Mouse (Mus musculus) layer of hippocampus, postnatal 14 days (tissue): ENCODE results near the gene Hoxc10. TPM values are rescaled to one million over a fixed set of nuclear protein-coding genes. Genes with fewer than 3 reads are reported as not detected.

ENCODE experiments used
- DNase-seq, 2 experiments: peaks; one replicate each; pipeline ENCODE4 v3.0.0; 2021 to 2022; ENCODE audit warnings: low spot score in 2 of 2, mixed read lengths in 1 of 2
- long read RNA-seq, 2 experiments: library from polyadenylated mRNA; stranded (forward); transcript quantifications; one replicate each; pipeline ENCODE4 v2.0.0; 2021
- total RNA-seq, 2 experiments: library from RNA; stranded (reverse); gene quantifications; 2 replicates each; pipeline ENCODE4 v1.2.3; 2021

Hoxc10 gene
- total RNA-seq = not detected
- long read RNA-seq, experiment 1 = 0 reads
- long read RNA-seq, experiment 2 = 0 reads

DNA sequence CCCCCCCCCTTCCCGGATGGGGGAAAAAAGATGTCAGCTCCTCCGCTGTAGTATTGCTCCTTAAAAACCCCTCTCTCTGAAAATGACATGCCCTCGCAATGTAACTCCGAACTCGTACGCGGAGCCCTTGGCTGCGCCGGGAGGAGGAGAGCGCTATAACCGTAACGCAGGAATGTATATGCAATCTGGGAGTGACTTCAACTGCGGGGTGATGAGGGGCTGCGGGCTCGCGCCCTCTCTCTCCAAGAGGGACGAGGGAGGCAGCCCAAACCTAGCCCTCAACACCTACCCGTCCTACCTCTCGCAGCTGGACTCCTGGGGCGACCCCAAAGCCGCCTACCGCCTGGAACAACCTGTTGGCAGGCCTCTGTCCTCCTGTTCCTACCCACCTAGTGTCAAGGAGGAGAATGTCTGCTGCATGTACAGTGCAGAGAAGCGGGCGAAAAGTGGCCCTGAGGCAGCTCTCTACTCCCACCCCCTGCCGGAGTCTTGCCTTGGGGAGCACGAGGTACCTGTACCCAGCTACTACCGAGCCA, at the start of gene Hoxc10:
Gene Hoxc10 (plus strand): TSS at position 21 of the 536 bp plus-strand sequence.
- DNase-seq = no peak

DNA sequence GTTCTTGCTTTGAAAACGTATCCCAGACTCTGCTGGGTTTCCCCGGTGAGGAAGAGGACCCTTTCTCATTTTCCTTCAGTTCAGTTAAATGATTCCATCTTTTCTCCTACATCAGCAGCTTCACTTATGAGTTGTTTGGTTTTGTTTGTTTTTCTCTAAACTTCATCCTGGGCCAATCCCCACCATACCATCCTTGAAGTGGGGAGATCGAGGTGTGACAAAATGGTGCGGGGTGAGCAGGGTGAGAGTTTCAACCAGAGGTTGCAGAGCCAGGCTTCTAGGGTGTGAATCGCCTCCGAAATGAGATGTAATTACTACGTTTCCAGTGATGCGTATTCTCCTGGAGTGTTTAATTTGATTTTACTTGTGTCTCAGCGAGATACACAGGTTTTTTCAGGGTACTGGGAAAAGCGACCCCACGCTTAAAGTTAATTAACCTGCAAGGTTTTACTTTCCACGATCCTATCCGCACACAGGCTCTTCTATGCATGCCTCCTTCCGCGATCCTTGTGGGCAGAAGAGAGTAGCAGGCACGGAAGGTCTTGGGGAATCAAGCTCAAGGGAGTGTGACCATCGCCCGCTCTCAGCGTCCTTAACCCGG, 48.5 kb upstream of the Hoxc10 start:
- no peak for DNase-seq

DNA sequence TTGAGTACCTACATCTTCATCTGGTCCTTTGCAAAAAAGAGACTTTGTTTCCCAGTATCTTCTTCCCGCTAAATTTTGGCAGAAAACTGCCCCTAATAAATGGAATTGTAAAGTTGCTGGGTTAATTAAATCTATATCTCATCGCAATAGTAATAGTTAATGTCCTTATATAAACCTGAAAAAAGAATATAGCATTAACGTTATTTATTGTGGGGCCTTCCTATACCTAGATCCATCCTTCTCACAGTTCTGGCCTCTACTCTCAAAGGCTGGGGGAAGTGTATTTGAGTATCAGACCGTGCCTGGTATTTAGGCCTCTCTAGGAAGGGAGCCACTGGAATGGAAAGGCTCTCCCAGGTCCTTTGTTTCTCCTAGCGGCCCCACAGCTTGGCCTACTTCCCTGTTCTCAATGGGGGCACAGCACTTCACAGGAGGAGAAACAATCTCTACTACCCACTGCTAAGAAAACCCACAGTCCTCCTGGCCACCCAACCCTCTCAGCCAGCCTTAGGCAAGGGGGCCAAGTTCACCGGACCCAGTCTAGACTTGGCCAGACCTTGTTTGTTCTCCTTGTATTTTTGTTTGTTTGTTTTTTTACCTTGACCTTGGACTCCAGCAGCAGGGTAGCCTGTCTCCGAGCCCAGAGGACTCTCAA, 47.9 kb upstream of the Hoxc10 start:
- DNase-seq = no peak

DNA sequence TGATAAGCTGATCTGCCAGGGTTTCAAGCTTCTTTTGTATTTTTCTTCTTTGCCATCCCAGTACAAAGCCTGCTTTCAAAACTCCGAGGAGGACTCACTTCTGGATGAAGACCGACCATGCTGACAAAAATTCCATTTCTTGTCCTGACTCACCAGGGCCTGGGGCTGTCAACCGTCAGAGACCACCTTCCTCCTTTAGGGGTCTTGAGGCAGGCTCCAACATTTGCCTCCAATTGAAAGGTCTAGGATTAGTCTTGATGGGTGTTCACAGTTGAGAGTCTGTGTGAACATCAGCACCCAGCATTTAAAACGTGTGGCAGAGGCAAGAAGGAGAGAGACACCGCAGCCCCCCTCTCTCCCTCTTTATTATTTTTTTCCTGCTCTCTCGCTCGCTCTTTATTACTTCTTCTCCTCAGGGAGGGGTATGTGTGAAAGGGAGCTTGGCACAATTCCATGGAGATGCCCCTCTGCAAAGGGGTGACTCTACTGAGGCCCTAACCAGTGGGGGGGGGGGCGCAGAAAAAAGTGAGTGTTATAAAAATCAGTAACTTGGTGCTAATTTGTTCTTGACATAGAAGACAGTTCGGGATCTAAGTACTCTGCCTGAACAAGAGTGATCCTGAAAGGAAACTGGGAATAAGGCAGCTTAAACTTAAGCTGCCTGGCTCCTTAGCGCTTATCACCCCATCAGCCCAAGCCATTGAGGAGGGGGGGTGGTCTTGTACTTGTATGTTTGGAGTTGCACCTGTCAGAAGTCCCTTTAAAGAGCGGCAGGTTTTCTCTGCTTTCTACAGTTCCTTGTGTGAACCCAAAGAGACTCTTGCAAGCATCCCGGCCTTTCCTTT, 47.0 kb upstream of the Hoxc10 start:
- no peak for DNase-seq

DNA sequence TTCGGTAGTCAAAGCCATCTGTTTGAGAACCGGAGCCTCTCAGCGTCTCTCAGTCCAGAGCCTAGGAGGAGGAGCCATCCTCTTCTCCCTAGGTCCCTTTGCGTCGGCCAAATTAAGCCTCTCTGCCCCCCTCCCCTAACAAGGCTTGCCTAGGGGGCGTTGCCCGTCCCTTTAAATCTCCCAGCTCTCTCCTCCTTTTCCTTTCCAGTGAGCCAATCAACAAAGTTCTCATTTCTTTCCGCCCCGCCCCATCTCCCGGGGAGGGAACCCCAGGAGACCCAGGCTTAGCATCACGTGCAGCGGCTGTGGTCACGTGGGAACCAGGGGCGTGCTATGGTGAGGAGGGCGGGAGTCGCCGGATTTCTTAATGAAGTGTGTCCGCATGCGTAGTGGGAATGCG, 46.0 kb upstream of the Hoxc10 start:
- DNase-seq = no peak

DNA sequence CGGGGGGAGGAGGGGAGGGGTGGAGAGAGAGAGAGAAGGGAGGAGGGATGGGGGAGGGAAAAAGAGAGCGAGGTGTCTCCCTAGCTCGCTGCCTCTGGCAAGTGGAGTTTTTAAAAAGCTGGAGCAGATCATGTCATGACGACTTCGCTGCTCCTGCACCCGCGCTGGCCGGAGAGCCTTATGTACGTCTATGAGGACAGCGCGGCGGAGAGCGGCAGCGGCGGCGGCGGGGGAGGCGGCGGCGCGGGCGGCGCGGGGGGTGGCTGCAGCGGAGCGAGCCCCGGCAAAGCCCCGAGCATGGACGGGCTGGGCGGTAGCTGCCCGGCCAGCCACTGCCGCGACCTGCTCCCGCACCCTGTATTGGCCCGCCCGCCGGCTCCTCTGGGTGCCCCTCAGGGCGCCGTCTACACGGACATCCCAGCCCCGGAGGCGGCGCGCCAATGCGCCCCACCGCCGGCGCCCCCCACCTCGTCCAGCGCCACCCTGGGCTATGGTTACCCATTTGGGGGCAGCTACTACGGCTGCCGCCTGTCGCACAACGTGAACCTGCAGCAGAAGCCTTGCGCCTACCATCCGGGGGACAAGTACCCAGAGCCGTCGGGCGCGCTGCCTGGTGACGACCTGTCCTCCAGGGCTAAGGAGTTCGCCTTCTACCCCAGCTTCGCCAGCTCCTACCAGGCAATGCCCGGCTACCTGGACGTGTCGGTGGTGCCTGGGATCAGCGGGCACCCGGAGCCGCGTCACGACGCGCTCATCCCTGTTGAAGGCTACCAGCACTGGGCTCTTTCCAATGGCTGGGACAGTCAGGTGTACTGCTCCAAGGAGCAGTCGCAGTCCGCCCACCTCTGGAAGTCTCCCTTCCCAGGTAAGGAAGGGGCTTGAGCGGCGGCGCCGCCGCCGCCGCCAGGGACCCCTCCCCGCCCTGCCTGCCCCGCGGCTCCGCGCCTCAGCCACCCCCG, 45.3 kb upstream of the Hoxc10 start, which contains the start of gene Hoxc13:
Gene Hoxc13 (plus strand): TSS at position 51 of the 959 bp plus-strand sequence.
- no peak for DNase-seq

DNA sequence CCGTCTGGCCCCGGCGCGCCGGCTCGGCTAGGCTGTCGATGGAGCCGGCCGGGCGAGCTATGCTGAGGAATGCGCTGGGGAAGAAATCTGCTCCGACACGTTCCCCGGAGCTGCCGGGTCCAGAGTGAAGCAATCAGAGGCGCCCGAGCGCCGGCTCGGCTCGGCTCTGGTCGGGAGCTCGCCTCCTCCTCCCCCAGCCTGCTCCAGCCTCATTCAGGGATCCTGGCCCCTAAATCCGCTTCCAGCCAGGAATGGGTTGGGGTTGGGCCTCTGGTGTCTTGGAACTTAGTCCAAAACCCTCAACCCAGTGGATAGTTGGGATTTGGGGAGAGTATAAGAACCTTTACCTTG, 44.6 kb upstream of the Hoxc10 start:
- no peak for DNase-seq

DNA sequence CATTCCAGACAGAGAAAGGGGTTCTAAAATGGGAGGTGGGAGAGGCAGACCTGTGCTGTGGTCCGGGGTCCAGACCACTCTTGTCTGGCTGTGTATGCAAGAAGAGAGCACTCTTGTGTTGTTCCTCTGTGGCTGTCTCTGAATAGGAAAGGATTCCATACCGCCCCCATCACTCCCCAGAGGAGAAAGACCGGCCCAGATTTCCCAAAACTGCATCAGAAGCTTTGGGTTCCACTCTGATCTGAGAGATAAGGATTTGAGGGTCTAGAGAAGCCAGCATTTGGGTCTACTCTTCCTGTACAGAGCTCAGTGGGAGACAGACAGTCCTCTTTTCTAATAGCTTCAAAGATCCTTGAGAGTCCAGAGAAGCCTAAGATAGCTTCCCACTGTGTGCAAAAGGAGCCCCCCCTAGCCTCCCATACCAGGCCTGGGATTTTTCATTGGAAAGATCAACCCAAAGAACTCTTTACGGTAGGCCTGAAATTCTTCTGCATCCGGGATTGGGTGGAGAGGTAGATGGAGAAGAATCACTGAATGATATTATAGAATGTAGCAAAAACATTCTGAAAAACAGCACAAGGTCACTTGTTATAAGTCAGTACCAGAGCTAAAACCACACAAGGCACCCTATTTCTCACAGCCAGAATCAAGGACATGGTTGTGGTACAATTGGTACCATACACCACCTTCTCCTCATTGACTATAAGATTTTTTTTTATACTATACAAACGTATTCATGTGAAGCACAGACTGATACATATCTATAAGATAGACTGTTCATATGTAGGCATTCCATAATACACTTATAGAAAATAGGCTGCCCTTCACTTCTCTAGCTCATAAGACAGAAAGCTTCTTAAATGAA, 43.7 kb upstream of the Hoxc10 start:
- no peak for DNase-seq

DNA sequence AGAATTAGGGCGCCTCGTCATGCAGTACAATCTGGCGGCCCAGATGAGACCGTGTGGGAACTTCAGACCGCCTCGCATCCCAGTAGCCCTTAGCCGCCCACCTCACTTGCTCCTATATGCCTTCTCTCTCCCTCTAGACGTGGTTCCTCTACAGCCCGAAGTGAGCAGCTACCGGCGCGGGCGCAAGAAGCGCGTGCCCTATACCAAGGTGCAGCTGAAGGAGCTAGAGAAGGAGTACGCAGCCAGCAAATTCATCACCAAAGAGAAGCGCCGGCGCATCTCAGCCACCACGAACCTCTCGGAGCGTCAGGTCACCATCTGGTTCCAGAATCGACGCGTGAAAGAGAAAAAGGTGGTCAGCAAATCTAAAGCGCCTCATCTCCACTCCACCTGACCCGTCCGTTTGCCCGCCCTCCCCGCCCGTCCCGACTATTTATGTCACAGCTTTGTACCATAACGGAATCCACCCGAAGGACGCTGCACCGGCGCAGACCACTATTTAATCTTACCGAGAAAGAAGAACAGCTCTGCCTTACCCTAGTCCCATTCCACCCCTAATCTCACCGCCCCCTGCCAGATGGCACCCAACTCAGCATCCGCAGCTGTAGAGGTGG, 39.5 kb upstream of the Hoxc10 start:
- DNase-seq = no peak

DNA sequence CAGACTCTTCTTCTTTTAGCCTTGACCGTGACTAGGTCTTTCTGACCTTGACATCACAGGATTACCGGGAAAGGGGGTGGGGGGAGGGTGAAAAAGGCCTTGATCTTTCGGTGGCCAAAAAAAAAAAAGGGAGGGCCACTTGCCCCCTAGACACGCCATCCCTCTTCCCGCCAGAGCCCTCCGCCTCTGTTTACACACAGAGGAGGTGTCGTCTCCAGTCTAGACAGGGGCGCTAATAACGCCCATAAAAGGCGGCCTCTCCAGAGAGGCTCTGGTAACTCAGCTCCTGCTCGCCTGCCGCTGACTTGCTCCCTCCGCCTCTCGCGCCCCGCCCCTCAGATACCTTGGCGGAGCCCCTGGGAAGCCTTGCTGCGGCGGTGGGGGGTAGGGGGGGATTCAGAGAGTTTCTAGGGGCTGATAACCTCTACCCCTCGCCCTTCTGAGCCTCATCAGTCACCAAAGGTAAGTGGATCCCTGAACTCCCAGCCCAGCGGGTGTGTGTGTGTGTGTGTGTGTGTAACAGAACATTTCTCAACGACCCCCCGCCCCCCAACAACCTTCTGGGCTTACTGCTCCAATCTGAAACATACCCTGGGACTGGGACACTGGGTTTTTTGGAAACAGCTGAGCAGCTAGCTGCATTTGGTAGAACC, 34.8 kb upstream of the Hoxc10 start:
- no peak for DNase-seq

DNA sequence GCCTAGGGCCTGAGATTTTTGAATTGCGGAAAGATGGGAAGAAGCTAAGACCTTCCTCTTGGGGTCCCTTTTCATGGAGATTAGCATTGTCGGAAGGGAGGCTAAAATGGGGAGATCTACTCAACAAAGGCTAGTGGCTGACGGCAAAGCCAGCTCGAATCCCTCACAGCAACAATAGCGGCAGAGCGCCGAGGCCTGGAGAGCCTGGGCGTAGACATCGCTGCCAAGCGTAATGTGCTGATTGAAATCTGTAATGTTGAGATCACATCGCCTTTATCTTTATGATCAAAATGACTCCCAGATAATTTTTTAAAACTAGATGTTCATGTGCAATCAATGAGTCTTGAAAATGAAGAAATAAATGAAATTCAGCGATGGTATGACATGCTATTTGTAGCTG, 32.2 kb upstream of the Hoxc10 start:
- no peak for DNase-seq

DNA sequence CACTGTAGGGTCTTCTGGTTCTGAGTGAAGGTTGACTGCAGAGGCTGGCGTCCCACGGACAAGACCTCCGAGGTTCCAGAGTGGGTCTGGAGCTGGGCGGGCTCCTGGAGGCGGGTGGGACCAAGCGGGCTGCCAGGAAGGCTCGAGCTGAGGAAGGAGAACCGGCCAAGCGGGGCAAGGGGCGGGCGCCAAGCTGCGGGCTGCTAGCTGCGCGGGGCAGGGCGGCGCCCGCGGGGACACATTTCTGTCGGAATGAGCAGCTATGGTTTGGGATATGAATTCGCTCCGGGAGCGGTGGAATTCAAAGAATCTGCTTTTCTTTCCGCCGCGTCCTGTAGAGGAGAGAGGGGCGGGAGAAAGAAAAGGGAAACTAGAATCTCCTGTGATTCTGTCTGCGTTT, 31.7 kb upstream of the Hoxc10 start:
- no peak for DNase-seq

DNA sequence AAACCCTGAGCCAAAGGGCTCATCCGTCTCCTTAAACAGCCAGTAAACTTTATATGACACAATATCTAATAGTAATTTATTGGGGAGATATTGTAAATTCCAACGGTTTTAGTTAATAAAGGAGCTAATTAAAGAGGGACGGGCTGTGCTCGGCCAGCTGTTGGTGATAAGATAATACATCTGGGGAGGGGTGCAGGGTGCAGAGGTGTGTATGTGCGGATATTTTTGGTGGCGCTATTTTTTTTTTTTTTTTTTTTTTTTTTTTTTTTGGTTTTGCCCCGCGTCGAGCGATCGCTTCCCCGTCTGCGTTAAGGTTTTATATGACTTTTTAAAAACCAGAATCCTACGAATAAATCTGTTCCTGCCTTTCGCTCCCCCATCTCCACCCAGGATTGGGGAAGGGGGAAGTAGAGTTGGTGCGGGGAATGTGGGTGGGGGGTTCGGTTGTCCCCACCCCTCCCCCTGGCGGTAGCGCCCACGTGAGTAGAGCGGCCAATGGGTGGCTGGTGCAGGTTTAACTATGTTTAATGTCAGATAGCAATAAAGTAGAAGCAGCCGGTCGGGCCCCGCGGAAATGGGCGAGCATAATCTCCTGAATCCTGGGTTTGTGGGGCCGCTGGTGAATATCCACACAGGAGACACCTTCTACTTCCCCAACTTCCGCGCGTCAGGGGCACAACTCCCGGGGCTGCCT, 30.2 kb upstream of the Hoxc10 start, which contains the start of gene Hoxc12:
Gene Hoxc12 (plus strand): TSS at position 479 of the 694 bp plus-strand sequence.
- DNase-seq = no peak

DNA sequence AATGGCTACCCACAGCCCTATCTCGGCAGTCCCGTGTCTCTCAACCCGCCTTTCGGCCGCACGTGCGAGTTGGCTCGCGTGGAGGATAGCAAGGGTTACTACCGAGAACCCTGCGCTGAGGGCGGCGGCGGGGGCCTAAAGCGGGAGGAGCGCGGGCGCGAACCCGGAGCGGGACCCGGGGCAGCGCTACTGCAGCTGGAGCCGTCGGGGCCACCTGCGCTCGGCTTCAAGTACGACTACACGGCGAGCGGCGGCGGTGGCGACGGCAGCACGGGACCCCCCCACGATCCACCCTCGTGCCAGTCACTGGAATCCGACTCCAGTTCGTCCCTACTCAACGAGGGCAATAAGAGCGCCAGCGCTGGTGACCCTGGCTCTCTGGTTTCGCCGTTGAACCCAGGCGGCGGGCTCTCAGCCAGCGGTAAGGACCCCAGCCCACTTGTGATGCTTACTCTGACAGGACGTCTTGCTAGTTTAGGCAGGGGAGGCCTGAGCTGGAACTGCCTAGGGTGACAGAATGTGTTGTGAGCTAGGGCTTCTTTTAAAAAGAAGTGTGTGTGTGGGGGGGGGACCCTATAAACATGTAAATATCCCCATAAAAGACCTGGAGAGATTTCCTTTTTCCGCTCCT, 29.4 kb upstream of the Hoxc10 start:
- DNase-seq = no peak

DNA sequence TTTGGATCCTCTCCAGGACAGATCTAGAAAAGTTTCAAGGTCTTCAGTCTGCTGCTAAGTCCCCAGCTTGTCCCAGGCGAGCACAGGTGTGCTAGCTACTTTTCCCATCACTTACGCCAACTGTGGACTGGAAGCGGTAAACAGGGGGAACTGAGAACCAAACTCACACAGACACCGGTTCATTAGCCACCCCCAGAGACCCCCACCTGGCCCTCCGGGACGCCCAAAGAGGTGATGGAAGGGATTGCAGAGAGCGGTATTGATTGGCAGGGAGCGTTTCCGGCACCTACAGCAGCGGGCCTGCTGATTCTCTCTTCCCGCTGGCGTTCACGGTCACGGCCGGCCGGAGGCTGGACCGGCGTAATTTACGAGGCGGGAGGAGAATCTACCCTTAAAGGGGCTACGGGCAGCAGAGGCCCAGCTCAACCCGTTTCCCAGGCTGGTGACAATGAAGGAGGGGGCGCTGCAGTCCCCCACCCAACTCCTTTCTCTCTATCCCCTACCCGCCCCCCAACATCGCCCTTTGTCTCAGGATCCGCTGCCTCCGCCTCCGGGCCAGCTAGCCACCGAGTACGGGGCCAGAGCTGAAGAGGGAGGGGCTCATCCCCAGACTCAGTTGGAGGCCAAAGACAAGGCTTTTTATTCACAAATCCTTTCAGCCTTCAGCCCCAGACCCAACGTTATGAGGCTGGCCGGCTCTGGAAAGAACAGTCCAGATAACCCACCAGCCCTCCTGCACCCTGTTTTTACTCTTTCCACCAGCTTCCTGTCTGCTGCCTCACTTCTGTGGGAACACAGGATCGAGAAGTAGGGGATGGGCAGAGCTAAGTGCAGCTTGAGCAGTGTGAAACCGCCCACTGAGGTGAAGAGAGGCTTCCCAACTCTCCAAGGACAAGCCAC, 27.1 kb upstream of the Hoxc10 start:
- DNase-seq = no peak

DNA sequence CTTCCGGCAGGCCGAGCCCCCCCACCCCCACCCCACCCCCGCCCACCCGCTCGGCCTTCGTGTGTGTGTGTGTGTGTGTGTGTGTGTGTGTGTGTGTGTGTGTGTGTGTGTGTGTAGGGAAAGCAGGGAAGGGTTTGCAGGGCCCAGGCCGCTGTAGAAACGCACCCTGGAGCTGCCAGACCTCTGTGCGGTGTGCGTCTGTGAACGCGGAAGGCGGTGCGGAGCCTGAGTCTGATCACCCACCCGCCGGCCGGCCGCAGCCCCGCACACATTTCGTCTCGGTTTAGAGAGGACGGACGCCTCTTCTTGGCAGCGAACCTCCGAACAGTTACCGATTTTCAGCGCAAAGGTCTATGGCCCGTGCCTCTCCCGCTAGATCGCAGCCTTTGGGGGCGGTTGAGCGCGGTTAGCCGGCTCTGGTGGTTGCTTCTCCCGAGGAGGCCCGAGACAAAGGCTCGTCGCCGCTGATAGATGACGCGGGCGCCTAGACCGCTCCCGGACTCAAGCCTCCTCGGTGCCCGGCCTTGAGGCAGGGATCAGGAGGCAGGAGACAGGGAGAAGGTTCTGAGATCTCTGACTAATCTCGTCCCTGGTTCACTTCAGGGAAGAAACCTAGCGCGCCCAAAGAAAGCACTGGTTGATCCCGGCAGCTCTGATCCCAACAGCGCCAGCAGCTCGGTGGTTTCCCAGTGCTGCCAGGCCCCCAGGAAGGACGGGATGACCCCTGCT, 23.7 kb upstream of the Hoxc10 start:
- no peak for DNase-seq
